Mouse (Mus musculus) bone marrow, adult 2 months (tissue): ENCODE measurements around the gene Parvb.

Experiments
- CTCF ChIP-seq: fragments of 200-500 bp; IDR thresholded peaks from 2 replicates; pipeline ENCODE4 v1.5.1; 2011; ENCODE audit warnings: low read length, control low read depth; ENCODE audit not compliant: control insufficient read depth, insufficient read depth
- POLR2A ChIP-seq: fragments of 200-500 bp; IDR thresholded peaks from 2 replicates; pipeline ENCODE4 v1.6.1; 2011; ENCODE audit warnings: low read depth, mild to moderate bottlenecking, control low read depth, low read length, borderline replicate concordance; ENCODE audit not compliant: control insufficient read depth

- TF ChIP-seq CTCF, result no peak
- TF ChIP-seq POLR2A, result no peak
These were observed 87.5 kb downstream of the Parvb start for GRCm38 (mm10) chr15:84319393-84319792.
